Mouse (Mus musculus): ENCODE data around the gene Bcam. TPM values are rescaled to one million over a fixed set of nuclear protein-coding genes. Genes with fewer than 3 reads are reported as not detected.

Bcam gene
- polyA plus RNA-seq, 1 experiment = 25.3 TPM

GRCm38 (mm10) chr7:19813161-19813560, 42.3 kb upstream of the Bcam start:
- Histone ChIP-seq H3K27me3 (ENCODE audit: control insufficient read depth, insufficient read depth, low read length) (no peaks in the 10 kb centered on the region; the same call in 1 of the 2 replicates), H3K4me3 (replicated peaks; ENCODE audit: insufficient read depth, low read depth, low read length) (no peak overlapping the region), H3K27ac (ENCODE audit: insufficient read depth, low read length) (no peak overlapping the region), H3K4me1 (ENCODE audit: control insufficient read depth, insufficient read depth, low read length) (no peaks in the 10 kb centered on the region)
- 84% methylated on average over 4 of the region's 4 CpGs for WGBS
- TF ChIP-seq POLR2A (IDR thresholded peaks at IDR 0.05; ENCODE audit: borderline replicate concordance, insufficient read depth, low read length) (no peak), CTCF (IDR thresholded peaks at IDR 0.05; ENCODE audit: borderline replicate concordance, insufficient read depth, low read depth, low read length) (no peak)
- DNase-seq = no peak

GRCm38 (mm10) chr7:19811114-19811513, 40.3 kb upstream of the Bcam start:
- Histone ChIP-seq H3K27me3 (ENCODE audit: control insufficient read depth, insufficient read depth, low read length) (no peaks in the 10 kb centered on the region; the same call in 1 of the 2 replicates), H3K27ac (ENCODE audit: insufficient read depth, low read length) (no peak overlapping the region), H3K4me1 (ENCODE audit: control insufficient read depth, insufficient read depth, low read length) (no peaks in the 10 kb centered on the region), H3K4me3 (replicated peaks; ENCODE audit: insufficient read depth, low read depth, low read length) (no peak overlapping the region)
- no peak for DNase-seq
- 2% methylated on average over 22 of the region's 22 CpGs for WGBS
- no peak for TF ChIP-seq CTCF (IDR thresholded peaks at IDR 0.05; ENCODE audit: borderline replicate concordance, insufficient read depth, low read depth, low read length)
- no peak for TF ChIP-seq POLR2A (IDR thresholded peaks at IDR 0.05; ENCODE audit: borderline replicate concordance, insufficient read depth, low read length)

GRCm38 (mm10) chr7:19809369-19809768, 38.6 kb upstream of the Bcam start:
- TF ChIP-seq POLR2A (IDR thresholded peaks at IDR 0.05; ENCODE audit: borderline replicate concordance, insufficient read depth, low read length) (no peak), CTCF (IDR thresholded peaks at IDR 0.05; ENCODE audit: borderline replicate concordance, insufficient read depth, low read depth, low read length) (no peak)
- no peak for DNase-seq
- Histone ChIP-seq H3K4me3 (replicated peaks; ENCODE audit: insufficient read depth, low read depth, low read length) (no peak overlapping the region), H3K4me1 (ENCODE audit: control insufficient read depth, insufficient read depth, low read length) (no peaks in the 10 kb centered on the region), H3K27ac (ENCODE audit: insufficient read depth, low read length) (no peak overlapping the region), H3K27me3 (ENCODE audit: control insufficient read depth, insufficient read depth, low read length) (no peaks in the 10 kb centered on the region)
- WGBS = 8% methylated on average over 27 of the region's 27 CpGs

- Histone ChIP-seq H3K27me3 (ENCODE audit: control insufficient read depth, insufficient read depth, low read length) (no peaks in the 10 kb centered on the region), H3K27ac (ENCODE audit: insufficient read depth, low read length) (no peak overlapping the region), H3K4me1 (ENCODE audit: control insufficient read depth, insufficient read depth, low read length) (no peaks in the 10 kb centered on the region), H3K4me3 (replicated peaks; ENCODE audit: insufficient read depth, low read depth, low read length) (no peak overlapping the region)
- WGBS = 75% methylated on average over 8 of the region's 8 CpGs
- TF ChIP-seq CTCF (IDR thresholded peaks at IDR 0.05; ENCODE audit: borderline replicate concordance, insufficient read depth, low read depth, low read length) = no peak
- no peak for TF ChIP-seq POLR2A (IDR thresholded peaks at IDR 0.05; ENCODE audit: borderline replicate concordance, insufficient read depth, low read length)
- no peak for DNase-seq
Measured at GRCm38 (mm10) chr7:19806356-19806969, 35.6 kb upstream of the Bcam start.

- WGBS = 17% methylated on average over 7 of the region's 7 CpGs
Measured at GRCm38 (mm10) chr7:19802995-19803394, 32.2 kb upstream of the Bcam start.

GRCm38 (mm10) chr7:19800764-19801163, 29.9 kb upstream of the Bcam start:
- Histone ChIP-seq H3K27ac (ENCODE audit: insufficient read depth, low read length) (no peak overlapping the region), H3K27me3 (ENCODE audit: control insufficient read depth, insufficient read depth, low read length) (peaks cover 3% of the 10 kb centered on the region; the same call in 1 of the 2 replicates), H3K4me1 (ENCODE audit: control insufficient read depth, insufficient read depth, low read length) (no peaks in the 10 kb centered on the region), H3K4me3 (replicated peaks; ENCODE audit: insufficient read depth, low read depth, low read length) (no peak overlapping the region)
- DNase-seq = no peak
- WGBS = 29% methylated on average over 2 of the region's 2 CpGs
- TF ChIP-seq POLR2A (IDR thresholded peaks at IDR 0.05; ENCODE audit: borderline replicate concordance, insufficient read depth, low read length) (no peak), CTCF (IDR thresholded peaks at IDR 0.05; ENCODE audit: borderline replicate concordance, insufficient read depth, low read depth, low read length) (peak; percentile 56)

More at GRCm38 (mm10) chr7:19802995-19803394, 32.2 kb upstream of the Bcam start:
- TF ChIP-seq CTCF (IDR thresholded peaks at IDR 0.05; ENCODE audit: borderline replicate concordance, insufficient read depth, low read depth, low read length) (peak; percentile 89), POLR2A (IDR thresholded peaks at IDR 0.05; ENCODE audit: borderline replicate concordance, insufficient read depth, low read length) (no peak)
- DNase-seq = peak; percentile 21 to 64
- no peak overlapping the region for H3K4me3 ChIP-seq (replicated peaks; ENCODE audit: insufficient read depth, low read depth, low read length)
- no peak overlapping the region for H3K27ac ChIP-seq (ENCODE audit: insufficient read depth, low read length)
- H3K4me1 ChIP-seq (ENCODE audit: control insufficient read depth, insufficient read depth, low read length) = no peaks in the 10 kb centered on the region
- no peaks in the 10 kb centered on the region for H3K27me3 ChIP-seq (ENCODE audit: control insufficient read depth, insufficient read depth, low read length)

GRCm38 (mm10) chr7:19796697-19797588, 26.1 kb upstream of the Bcam start, which contains the start of gene Cblc:
Cblc (minus strand) TSS chr7:19796809.
- no peak within 1 kb of the TSS for H3K4me3 ChIP-seq (replicated peaks; ENCODE audit: insufficient read depth, low read depth, low read length)
- no peaks in the 10 kb centered on the region for H3K4me1 ChIP-seq (ENCODE audit: control insufficient read depth, insufficient read depth, low read length)
- 2% methylated on average over 32 of the region's 32 CpGs for WGBS
- no peak within 1 kb of the TSS for H3K27ac ChIP-seq (ENCODE audit: insufficient read depth, low read length)
- H3K27me3 ChIP-seq (ENCODE audit: control insufficient read depth, insufficient read depth, low read length) = peaks cover 3% of the 10 kb centered on the region; the same call in 1 of the 2 replicates
- TF ChIP-seq POLR2A (IDR thresholded peaks at IDR 0.05; ENCODE audit: borderline replicate concordance, insufficient read depth, low read length) (no peak), CTCF (IDR thresholded peaks at IDR 0.05; ENCODE audit: borderline replicate concordance, insufficient read depth, low read depth, low read length) (peak; percentile 58)
- peak; percentile 32 to 58 for DNase-seq
